Mouse (Mus musculus): Measurements from ENCODE around the gene Ahdc1.
"Not testable (repeated sequence)": the region's sequence is repeated elsewhere in the genome, so short reads cannot be mapped to it uniquely, and the experiment has no call there.

Ahdc1 gene

DNA sequence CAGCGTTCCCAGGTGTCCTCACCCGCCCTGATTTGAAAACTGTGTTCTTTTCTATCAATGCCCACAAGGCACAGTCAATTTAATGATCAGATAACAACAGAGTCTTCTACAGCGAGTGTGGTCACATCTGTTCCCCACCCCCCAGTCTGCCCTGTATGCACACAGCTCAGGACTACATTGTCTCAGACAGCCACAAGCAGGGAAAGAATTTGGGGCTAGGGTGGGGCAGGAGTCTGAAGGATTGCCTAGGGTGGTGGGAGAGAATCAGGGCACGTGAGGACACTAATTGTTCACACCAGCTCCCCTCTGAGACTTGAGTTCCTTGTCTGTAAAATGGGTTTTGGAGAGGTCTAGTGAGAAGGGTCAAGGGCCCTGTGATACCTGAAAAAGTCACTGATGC lies 17.5 kb upstream of the Ahdc1 start:
- DNase-seq (ENCODE audit: low read depth, low spot score), result no peak

DNA sequence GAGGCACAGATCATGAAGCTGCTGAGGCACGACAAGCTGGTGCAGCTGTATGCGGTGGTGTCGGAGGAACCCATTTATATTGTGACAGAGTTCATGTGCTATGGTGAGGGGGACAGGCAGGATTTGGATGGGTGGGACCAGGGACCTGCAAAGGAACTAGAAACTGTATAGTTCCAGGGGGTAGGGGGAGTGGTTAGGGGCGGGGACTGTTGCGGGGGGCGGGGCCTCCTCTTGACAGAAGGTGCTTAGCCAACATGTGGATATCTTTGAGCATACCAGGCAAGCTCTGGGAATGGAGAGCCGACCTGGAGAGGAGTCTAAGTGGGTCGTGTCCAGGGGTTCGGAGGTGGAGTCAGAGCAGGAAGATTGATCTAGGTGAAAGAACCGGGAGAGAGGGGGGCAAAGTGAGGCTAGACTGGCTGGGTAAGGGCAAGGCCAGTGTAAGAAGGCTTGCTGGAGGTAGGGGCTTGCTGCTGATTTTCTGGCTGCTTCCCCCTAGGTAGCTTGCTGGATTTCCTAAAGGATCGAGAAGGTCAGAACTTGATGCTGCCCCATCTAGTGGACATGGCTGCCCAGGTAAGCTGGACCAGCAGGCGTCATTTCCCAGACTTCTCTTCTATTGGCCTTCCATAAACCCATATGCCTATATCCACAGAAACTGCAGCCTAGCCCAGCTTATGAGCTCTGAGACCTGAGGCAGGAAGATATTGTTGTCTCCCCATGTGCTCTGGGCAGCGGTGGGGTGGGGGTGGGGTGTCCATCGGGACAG lies 13.4 kb upstream of the Ahdc1 start:
- no peak for DNase-seq (ENCODE audit: low read depth, low spot score)

DNA sequence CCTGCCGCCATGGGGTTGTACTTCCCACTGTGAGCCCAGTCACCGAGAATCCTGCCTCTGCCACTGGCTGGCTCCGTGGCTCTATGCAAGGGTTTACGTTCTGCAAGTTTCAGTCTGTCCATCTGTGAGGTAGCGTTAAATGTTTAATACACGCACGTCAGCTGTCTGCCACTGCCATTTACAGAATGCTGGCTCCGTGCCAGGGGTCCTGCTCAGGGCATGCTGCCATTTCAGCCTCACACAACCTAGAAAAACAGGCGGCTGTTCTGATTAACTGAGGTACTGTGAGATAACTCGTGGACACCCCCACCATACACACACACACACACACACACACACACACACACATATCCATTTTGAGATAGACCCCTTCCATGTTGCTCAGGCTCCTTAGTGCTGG lies 8.2 kb upstream of the Ahdc1 start:
- no peak for DNase-seq (ENCODE audit: low read depth, low spot score)

DNA sequence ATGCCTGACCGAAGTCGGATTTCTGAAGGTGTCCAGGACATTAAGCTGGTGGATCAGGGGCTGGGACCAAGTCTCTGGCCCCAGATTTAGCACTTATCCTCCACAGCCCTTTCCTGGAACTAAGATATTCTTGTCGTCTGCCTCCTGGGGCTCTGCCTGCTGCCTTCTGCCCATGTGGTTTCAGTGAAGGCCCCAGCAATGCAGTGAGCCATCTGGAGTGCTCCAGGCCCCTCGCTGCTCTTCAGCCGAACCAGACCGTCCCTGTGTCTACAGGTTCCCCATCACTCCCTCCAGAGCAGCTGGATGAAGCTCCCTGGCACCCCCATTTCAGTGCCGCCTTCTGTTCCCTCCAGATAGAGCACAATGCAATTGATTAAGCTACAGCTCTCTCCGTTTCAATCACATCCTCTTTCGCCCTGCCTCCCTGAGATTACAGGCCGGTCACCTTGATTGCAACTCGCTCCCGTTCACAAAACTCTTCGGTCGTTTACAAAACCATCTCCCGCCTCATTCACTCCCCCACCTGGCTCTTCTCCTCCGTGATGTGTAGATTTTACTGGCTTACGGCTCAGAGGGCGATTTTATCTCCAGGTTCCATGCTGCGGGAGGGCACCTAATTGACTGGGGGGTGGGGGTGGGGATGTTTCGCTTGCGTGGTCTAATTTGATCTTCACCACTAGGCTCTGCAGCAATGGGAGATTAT lies 7.6 kb upstream of the Ahdc1 start:
- DNase-seq (ENCODE audit: low read depth, low spot score), result no peak

DNA sequence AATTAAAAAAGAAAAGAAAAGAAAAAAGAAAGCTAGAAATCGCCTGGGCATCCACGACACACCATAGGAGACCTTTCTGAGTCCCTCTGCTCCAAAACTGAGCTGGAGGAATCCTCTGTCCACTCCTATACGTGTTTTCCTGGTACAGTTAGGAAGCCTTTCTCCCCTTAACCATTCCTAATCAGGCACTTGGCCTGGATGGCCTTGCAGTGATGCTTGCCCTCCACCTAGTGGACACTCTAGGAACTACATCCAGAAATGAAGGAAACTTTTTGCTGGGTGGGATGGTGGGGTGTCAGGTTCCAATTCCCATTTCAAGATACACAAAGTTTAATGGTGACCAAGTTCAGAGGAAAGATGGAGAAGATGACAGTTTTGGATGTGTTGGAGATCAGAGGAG lies 5.8 kb upstream of the Ahdc1 start:
- no peak for DNase-seq (ENCODE audit: low read depth, low spot score)

GRCm38 (mm10) chr4:133005885-133006451 lies 5.1 kb upstream of the Ahdc1 start:
- not testable (repeated sequence) for DNase-seq (ENCODE audit: low read depth, low spot score)

DNA sequence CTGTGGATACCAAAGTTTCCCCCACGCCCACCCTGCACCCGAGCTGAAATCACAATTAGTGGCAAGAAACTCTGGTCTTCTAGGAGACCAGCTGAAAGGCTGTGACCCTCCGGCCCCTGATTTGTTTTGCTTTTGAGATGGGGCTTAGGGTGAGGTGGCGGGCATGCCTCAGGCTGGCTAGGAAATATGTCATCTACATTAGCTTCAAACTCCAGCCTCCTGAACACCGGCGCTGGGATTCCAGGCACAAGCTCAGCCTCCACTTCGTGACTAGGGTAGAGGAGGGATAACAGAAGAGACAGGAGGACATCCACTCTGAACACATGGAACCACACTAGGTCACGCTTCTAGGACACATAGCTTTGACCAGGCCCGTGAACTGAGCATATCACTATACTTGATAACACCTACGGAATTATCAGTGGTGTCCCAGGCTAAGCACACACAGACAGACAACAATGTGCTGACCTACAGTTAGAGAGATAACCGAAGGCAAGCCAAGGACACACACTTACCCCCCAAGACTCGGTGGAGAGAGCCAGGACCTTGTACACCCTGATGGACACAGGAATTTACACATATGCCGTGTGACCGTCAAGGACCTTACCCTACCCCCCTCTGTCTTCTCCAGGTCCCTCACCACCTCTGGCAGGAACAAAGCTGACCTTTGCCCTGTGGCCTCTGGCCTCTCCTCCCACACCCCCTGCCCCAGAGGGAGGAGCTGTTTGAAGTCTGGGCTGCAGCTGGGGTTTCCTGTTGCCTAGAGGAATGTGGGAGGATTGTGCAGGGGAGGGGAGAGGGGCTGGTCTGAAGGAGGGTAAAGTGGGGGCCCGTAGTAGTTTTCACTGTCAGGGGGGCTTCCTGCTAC lies 3.3 kb upstream of the Ahdc1 start:
- no peak for DNase-seq (ENCODE audit: low read depth, low spot score)

DNA sequence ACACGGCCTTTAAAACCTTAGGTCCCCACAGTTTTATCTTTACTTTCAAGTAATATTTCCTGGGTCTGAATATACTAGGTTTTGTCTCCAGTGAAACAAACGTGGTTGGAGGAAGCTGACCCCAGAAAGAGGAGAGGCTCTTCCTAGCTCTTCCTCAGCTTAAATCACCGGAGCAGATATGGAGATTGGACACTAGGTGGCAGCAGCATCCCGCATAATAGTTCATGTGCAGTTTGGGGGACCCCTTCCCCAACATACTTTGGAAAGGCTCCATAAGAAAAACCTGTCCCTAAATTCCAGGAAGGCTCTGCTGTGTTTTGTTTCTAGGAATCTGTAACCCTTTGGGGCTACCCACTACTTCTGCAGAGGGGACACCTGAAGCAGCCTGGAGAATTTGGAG lies 1.9 kb upstream of the Ahdc1 start:
- no peak for DNase-seq (ENCODE audit: low read depth, low spot score)

- no peak for DNase-seq (ENCODE audit: low read depth, low spot score)
These were observed 1.4 kb upstream of the Ahdc1 start for GRCm38 (mm10) chr4:133009676-133010075.

DNA sequence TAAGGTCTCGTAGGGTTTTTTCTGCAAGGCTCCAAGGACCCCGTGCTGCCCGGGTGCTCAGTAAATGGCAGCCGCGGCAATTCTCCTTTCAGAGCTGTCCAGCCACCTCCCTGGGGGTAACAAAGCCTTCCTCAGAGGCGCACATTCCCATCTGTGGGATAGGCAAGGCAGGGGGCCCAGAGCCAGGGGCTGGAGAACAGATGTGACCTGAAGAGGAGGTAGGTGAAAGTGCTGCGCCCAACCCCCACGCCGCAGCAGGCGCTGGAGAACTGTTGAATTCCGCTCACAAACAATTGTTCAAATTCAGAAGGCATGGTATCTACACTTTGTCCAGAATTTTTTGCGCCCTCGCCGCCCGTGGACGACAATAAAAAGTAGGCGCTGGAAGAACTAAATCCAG lies 449 bp upstream of the Ahdc1 start:
- no peak for DNase-seq (ENCODE audit: low read depth, low spot score)

DNA sequence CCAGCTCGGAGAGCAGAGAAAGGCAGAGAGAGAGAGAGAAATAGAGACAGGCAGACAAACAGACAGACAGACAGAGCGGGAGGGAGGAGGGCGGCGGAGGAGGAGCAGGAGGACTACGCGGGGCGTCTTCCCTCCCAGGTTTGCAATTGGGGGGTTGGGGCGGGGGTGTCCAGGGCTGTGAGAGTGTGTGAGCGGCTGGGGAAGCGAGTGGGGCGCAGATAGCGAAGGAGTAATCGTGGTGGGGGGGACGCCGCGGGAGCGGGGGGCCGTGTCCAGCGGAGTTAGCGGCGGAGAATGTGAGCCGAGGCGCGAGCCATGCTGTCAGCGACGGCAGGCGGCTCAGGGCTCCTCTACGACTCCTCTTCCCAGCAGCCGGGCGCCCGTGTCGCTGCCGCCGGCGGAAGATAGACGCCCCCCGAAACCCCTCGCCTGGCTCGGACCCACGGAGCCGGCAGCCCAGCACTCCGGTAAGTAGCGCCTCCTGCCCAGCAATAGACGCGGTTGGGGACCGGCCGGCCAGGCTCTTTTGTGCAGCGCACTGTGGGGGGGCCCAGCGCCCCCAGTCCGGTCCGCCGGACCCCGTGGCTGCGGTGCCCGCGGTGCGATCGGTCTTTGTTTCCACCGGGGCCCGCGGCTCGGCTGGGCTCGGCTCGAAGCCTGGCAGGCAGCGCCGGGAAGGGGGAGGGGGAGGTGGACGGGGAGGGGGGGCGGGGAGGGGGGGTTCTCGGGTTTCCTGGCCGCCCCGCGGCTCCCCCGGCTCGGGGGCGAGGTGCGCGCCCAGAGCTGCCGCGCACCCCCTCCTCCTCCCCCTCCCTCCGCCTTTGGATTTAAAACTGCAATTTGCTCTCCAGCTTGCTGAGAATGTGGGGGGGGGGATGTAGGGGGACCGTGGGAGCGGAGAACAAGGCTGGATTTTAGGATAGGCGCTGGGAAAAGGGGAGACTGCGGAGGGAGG lies 1.0 kb downstream of the Ahdc1 start:
- DNase-seq (ENCODE audit: low read depth, low spot score), result no peak

- no peak for DNase-seq (ENCODE audit: low read depth, low spot score)
These were observed 1.8 kb downstream of the Ahdc1 start for GRCm38 (mm10) chr4:133012776-133013265.

DNA sequence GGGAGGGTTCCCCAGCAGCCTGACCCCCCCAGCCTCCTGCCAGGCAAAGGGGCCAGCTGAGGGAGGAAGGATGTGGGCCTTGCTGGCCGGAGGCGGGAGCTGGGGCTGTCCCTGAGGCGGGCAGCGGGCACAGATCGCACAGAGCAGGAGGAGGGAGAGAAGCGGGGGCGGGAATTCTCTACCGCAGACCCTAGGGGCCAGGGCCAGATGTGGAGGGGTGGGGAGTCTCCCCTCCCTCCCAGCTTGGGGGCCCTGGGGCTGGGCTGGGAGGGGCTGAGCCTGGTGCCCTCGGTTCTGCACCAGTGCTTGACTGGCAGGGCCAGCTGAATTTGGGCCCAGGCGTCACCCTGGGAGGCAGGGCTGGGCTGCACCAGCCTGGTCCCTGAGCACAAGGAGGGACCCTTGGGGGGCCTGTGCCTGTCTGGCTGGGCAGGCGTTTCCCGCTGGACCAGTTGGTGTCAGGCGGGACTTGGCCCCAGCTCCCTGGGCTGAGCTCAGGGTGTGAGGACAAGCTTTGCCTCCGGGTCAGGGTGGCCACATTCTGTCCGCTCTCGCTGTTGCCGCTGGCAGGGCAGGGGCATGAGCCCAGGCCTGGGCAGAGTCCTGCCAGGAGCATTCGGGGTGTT lies 2.3 kb downstream of the Ahdc1 start:
- DNase-seq (ENCODE audit: low read depth, low spot score), result no peak

GRCm38 (mm10) chr4:133014088-133014487 lies 3.0 kb downstream of the Ahdc1 start:
- no peak for DNase-seq (ENCODE audit: low read depth, low spot score)

GRCm38 (mm10) chr4:133014896-133015709 lies 4.0 kb downstream of the Ahdc1 start:
- no peak for DNase-seq (ENCODE audit: low read depth, low spot score)

- DNase-seq (ENCODE audit: low read depth, low spot score), result no peak
These were observed 4.9 kb downstream of the Ahdc1 start for GRCm38 (mm10) chr4:133015710-133016651.

GRCm38 (mm10) chr4:133016677-133017415 lies 5.8 kb downstream of the Ahdc1 start:
- no peak for DNase-seq (ENCODE audit: low read depth, low spot score)

All from brain, embryonic 18.5 days (tissue).